Mouse (Mus musculus): ENCODE results near the gene Sult2b1.

- TF ChIP-seq CTCF (IDR thresholded peaks at IDR 0.05; ENCODE audit: low read depth) = no peak
- no peak for TF ChIP-seq EP300 (IDR thresholded peaks at IDR 0.05; ENCODE audit: low read depth)
Measured at GRCm38 (mm10) chr7:45815323-45815983, 31.0 kb upstream of the Sult2b1 start.

Measured in heart, postnatal 0 days (tissue).